Mouse (Mus musculus) kidney, postnatal 0 days (tissue): ENCODE measurements around the gene Mnat1. TPM values are rescaled to one million over a fixed set of nuclear protein-coding genes. Genes with fewer than 3 reads are reported as not detected.

Experiments used
- ATAC-seq: fragments of 200-750 bp; cut with Nextera tagmentation; replicated peaks from 2 replicates; pipeline ENCODE4 v1.8.0; 2017; ENCODE audit warnings: low read depth, moderate number of reproducible peaks, moderate TSS enrichment, moderate library complexity; ENCODE audit not compliant: low FRiP score
- DNase-seq: peaks from one replicate; pipeline ENCODE4 v3.0.0-alpha.2; 2016; ENCODE audit warnings: low spot score
- H3K27ac ChIP-seq: fragments of 300-500 bp; sonication (generic); 2 replicates; pipeline ENCODE4 v1.5.1; 2014; ENCODE audit warnings: mild to moderate bottlenecking
- H3K27me3 ChIP-seq: fragments of 300-500 bp; sonication (generic); 2 replicates; pipeline ENCODE4 v1.6.1; 2014; ENCODE audit warnings: low read length, mixed read lengths; ENCODE audit not compliant: insufficient read depth
- H3K36me3 ChIP-seq: fragments of 300-500 bp; sonication (generic); 2 replicates; pipeline ENCODE4 v1.6.1; 2014; ENCODE audit warnings: low read length, mixed read lengths; ENCODE audit not compliant: insufficient read depth
- H3K4me1 ChIP-seq: fragments of 300-500 bp; sonication (generic); replicated peaks from 2 replicates; pipeline ENCODE4 v1.6.1; 2014; ENCODE audit warnings: antibody characterized with exemption, low read length, mixed read lengths; ENCODE audit not compliant: insufficient read depth
- H3K4me2 ChIP-seq: fragments of 300-500 bp; sonication (generic); 2 replicates; pipeline ENCODE4 v1.6.1; 2014; ENCODE audit warnings: mild to moderate bottlenecking, low read length, moderate library complexity, mixed read lengths
- H3K4me3 ChIP-seq: fragments of 300-500 bp; sonication (generic); replicated peaks from 2 replicates; pipeline ENCODE4 v1.5.1; 2014; ENCODE audit warnings: low read depth, low read length
- H3K9ac ChIP-seq: fragments of 300-500 bp; sonication (generic); 2 replicates; pipeline ENCODE4 v1.6.1; 2014; ENCODE audit warnings: low read depth, low read length
- H3K9me3 ChIP-seq: fragments of 300-500 bp; sonication (generic); replicated peaks from 2 replicates; pipeline ENCODE4 v1.6.1; 2016; ENCODE audit warnings: low read length, inconsistent platforms, mixed read lengths
- CTCF ChIP-seq: IDR thresholded peaks from 2 replicates; pipeline ENCODE4 v1.5.1; 2016; ENCODE audit warnings: antibody characterized with exemption, low read depth, mild to moderate bottlenecking, moderate library complexity
- WGBS: fragments of 180-500 bp; shearing (Covaris S2); extraction: QIAGEN DNeasy Blood & Tissue Kit; methylation state at CpG from one replicate; pipeline ENCODE4 v1.1.7; 2014; 5-methylcytosine and 5-hydroxymethylcytosine counted together
- polyA plus RNA-seq: library from polyadenylated mRNA; unstranded; fragments of >200 nt; fragmentation: Nextera tagmentation; extraction: Ambion mirVana; gene quantifications from 2 replicates; pipeline ENCODE4 v1.2.1, GENCODE M21; 2015

The Mnat1 gene
- polyA plus RNA-seq, 1 experiment from 2014 or later = 38.0 TPM

DNA sequence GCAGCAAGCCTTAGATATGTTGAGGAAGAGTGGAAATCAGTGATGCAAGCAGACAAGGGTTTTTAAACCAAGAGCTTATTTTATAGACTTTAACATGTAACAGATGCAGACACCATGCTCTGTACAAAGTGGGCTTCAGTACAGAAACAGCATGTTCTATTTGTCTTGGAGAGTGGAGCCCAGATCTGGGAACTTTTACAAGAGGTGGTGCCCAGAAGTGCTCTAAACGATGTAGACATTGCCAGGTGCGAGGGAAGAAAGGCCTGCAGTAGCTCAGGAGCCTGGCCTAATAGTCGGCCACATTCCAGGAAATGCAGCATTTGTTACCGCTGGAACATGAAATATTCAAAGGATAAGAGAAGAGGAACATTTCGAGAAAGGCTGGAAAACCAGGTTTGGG lies 122.2 kb downstream of the Mnat1 start:
- Histone ChIP-seq H3K4me1 (no peaks in the 10 kb centered on the region), H3K4me3 (no peak overlapping the region), H3K27me3 (no peaks in the 10 kb centered on the region), H3K27ac (no peak overlapping the region), H3K9ac (no peak overlapping the region), H3K4me2 (no peak overlapping the region), H3K36me3 (no peaks in the 10 kb centered on the region), H3K9me3 (no peaks in the 10 kb centered on the region)
- no peak for ATAC-seq
- WGBS = 65% methylated on average over 5 of the region's 5 CpGs
- DNase-seq = no peak
- no peak for TF ChIP-seq CTCF

DNA sequence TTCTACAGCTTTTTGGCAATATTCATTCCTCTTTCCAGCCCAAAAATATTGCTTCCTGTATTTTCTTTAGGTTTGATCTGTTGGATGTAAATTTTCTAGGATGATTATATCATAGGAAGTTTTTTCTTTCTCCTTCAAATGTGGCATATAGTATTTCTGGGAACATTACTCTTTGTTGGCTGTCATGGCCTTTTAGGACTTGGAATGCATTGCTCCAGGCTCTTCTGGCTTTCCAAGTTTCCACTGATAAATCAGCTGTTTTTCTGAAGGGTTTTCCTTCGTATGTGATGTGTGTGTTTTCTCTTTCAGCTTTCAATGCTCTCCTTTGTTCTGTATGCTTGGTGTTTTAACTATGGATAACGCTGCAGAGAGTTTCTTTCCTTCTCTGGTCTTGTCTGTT lies 131.5 kb downstream of the Mnat1 start:
- Histone ChIP-seq H3K4me3 (no peak overlapping the region), H3K27me3 (no peaks in the 10 kb centered on the region), H3K4me2 (no peak overlapping the region), H3K4me1 (0 out of 2 replicates have a peak, but pooled peaks cover 3% of the 10 kb centered on the region), H3K9ac (no peak overlapping the region), H3K9me3 (no peaks in the 10 kb centered on the region), H3K36me3 (no peaks in the 10 kb centered on the region), H3K27ac (no peak overlapping the region)
- WGBS = 64% methylated on average over 2 of the region's 2 CpGs
- peak; percentile 52 for DNase-seq
- TF ChIP-seq CTCF = no peak
- no peak for ATAC-seq

DNA sequence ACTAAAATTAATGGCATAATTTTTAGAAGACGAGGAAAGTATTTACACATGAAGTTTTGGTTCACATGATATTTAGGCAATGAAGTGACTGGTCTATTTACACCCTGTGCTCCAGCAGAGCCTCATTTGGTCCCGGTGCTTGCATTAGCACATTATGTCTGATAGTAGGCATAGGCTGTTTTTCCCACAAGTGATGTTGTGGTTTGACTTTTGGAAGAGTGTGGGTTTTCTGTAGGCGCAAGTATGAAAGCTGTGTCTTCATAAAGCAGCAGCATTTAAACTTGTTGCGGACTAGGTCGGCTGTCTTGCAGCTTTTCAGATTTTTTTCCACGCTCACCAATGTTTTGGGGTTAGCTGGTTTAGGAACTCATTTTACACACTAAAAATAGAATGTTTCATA lies 135.8 kb downstream of the Mnat1 start:
- no peak overlapping the region for H3K9ac ChIP-seq
- H3K27me3 ChIP-seq = no peaks in the 10 kb centered on the region
- H3K36me3 ChIP-seq = no peaks in the 10 kb centered on the region
- 0 out of 2 replicates have a peak, but pooled peaks cover 3% of the 10 kb centered on the region for H3K4me1 ChIP-seq
- TF ChIP-seq CTCF = no peak
- 95% methylated on average over 6 of the region's 6 CpGs for WGBS
- H3K27ac ChIP-seq = no peak overlapping the region
- no peak overlapping the region for H3K4me2 ChIP-seq
- no peaks in the 10 kb centered on the region for H3K9me3 ChIP-seq
- no peak for ATAC-seq
- DNase-seq = no peak
- H3K4me3 ChIP-seq = no peak overlapping the region

DNA sequence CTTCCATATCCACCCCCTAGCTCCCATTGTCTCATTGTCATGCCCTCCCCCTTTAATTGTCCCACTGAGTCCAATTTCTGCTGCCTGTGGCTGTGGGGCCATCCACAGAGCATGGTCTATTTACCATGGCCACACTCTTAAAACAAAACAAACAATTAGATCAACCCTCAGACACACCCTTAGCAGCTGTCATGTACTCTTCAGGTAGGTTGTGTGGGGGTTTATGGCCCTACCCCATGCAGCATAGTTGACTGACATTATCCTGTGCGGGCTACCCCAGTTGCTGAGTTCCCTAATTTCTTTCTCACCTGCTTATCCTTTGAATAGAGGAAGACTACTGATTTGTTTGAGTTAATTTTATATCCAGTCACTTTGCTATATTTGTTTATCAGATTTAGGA lies 136.8 kb downstream of the Mnat1 start:
- H3K27ac ChIP-seq = no peak overlapping the region
- H3K9ac ChIP-seq = no peak overlapping the region
- no peaks in the 10 kb centered on the region for H3K4me1 ChIP-seq
- ATAC-seq = no peak
- H3K4me2 ChIP-seq = no peak overlapping the region
- WGBS = 94% methylated on average over 1 of the region's 1 CpGs
- DNase-seq = no peak
- H3K9me3 ChIP-seq = no peaks in the 10 kb centered on the region
- H3K27me3 ChIP-seq = no peaks in the 10 kb centered on the region
- no peak for TF ChIP-seq CTCF
- no peaks in the 10 kb centered on the region for H3K36me3 ChIP-seq
- no peak overlapping the region for H3K4me3 ChIP-seq

DNA sequence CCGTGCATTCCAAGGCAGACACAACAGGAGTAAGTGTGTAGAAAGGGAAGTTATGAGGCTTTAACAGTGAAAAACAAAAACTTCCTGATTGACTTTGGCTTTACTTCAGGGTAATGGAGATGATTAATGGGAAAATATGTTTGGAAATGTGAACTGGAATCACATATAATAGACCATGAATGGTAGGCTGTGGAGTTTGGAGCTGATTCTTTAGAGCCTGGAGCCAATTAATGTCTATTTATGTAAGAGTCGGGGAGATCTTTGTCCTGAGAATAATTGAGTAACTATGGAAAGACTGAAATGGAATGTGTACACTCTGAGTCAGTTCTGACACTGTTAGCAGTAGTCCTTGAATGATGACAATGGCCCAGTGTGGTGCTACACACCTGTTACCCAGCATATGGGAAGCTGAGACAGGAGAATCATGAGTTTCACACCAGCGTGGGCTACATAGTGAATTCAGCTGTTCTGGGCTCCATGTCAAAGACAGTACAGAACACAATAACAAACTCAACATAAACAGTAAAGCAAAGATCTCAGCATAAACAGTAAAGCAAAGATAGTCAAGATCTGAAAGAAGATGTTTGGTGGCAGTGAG lies 142.0 kb downstream of the Mnat1 start:
- no peaks in the 10 kb centered on the region for H3K27me3 ChIP-seq
- H3K4me2 ChIP-seq = no peak overlapping the region
- H3K4me1 ChIP-seq = no peaks in the 10 kb centered on the region
- ATAC-seq (no peak), DNase-seq (peak; percentile 51)
- H3K4me3 ChIP-seq = no peak overlapping the region
- no peak overlapping the region for H3K27ac ChIP-seq
- no peak overlapping the region for H3K9ac ChIP-seq
- no peaks in the 10 kb centered on the region for H3K36me3 ChIP-seq
- H3K9me3 ChIP-seq = no peaks in the 10 kb centered on the region
- TF ChIP-seq CTCF = no peak
- 71% methylated on average over 3 of the region's 3 CpGs for WGBS

DNA sequence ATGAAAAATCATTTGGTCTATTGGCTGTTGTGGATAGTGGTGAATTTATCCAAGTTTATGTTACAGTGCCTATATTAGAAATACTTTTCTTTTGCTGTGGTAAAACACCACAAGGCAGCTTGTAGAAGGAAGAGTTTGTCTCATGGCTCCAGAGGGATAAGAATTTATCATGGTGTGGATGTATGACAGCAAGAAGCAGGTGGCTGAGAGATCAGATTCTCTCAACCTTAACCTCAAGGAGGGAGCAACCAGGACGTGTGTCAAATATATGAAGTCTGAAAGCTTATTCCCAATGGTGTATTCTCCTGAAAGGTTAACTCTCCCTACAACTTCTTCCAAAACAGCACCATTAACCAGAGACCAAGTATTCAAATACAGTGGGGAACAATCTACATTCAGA lies 143.1 kb downstream of the Mnat1 start:
- Histone ChIP-seq H3K27ac (no peak overlapping the region), H3K4me1 (no peaks in the 10 kb centered on the region), H3K9me3 (no peaks in the 10 kb centered on the region), H3K27me3 (no peaks in the 10 kb centered on the region), H3K4me2 (no peak overlapping the region), H3K9ac (no peak overlapping the region), H3K4me3 (no peak overlapping the region), H3K36me3 (no peaks in the 10 kb centered on the region)
- no peak for TF ChIP-seq CTCF
- 39% methylated on average over 1 of the region's 1 CpGs for WGBS
- ATAC-seq = no peak
- no peak for DNase-seq

DNA sequence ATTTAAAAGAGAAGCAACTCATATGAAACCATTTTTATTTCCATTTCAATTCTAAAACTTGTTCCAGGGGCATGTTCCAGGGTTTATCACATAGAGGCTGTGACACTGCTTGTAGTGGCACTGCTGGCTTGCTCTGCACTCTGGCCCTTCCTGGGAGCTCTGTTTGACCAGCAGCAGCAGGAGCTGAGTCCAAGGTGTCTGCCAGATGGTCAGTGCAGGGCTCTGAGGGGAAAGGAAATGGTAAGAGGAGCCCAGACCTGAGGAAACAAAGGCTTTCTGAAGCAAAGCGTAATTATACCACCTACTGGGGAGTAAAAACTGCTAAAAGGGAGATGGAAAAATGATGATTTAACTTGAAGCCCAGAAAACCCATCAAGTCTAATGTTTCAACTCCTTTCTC lies 145.0 kb downstream of the Mnat1 start:
- Histone ChIP-seq H3K4me3 (no peak overlapping the region), H3K4me1 (no peaks in the 10 kb centered on the region), H3K9ac (no peak overlapping the region), H3K27ac (no peak overlapping the region), H3K27me3 (no peaks in the 10 kb centered on the region), H3K36me3 (0 out of 2 replicates have a peak, but pooled peaks cover 7% of the 10 kb centered on the region), H3K9me3 (no peaks in the 10 kb centered on the region), H3K4me2 (no peak overlapping the region)
- TF ChIP-seq CTCF = no peak
- ATAC-seq (no peak), DNase-seq (no peak)
- WGBS = 82% methylated on average over 1 of the region's 1 CpGs
